Mouse (Mus musculus) liver, adult 2 months (tissue): Measurements from ENCODE around the gene Baiap2l2. TPM values are rescaled to one million over a fixed set of nuclear protein-coding genes. Genes with fewer than 3 reads are reported as not detected.

Experiments used
- DNase-seq: peaks from one replicate; pipeline ENCODE4 v3.0.0-alpha.2; 2011; ENCODE audit warnings: low read depth, low spot score; ENCODE audit errors: extremely low read depth
- H3K27ac ChIP-seq: fragments of 200-500 bp; replicated peaks from 2 replicates; pipeline ENCODE4 v1.5.1; 2012; ENCODE audit warnings: low read depth, mild to moderate bottlenecking, control low read depth, inconsistent platforms, low read length; ENCODE audit not compliant: insufficient read depth
- H3K27me3 ChIP-seq: fragments of 200-500 bp; 2 replicates; pipeline ENCODE4 v1.6.1; 2012; ENCODE audit warnings: mild to moderate bottlenecking, moderate library complexity, low read length, inconsistent platforms; ENCODE audit not compliant: control insufficient read depth, insufficient read depth
- H3K36me3 ChIP-seq: fragments of 200-500 bp; 2 replicates; pipeline ENCODE4 v1.6.1; 2012; ENCODE audit warnings: low read length, inconsistent platforms; ENCODE audit not compliant: control insufficient read depth, insufficient read depth
- H3K4me1 ChIP-seq: fragments of 200-500 bp; 2 replicates; pipeline ENCODE4 v1.6.1; 2011; ENCODE audit warnings: low read length; ENCODE audit not compliant: control insufficient read depth, insufficient read depth
- H3K4me3 ChIP-seq: fragments of 200-500 bp; 2 replicates; pipeline ENCODE4 v1.5.1; 2011; ENCODE audit warnings: low read depth, mild to moderate bottlenecking, control low read depth, low read length, moderate library complexity; ENCODE audit not compliant: insufficient read depth
- H3K79me2 ChIP-seq: fragments of 200-500 bp; 2 replicates; pipeline ENCODE4 v1.6.1; 2012; ENCODE audit warnings: inconsistent platforms, mild to moderate bottlenecking, low read length, moderate library complexity; ENCODE audit not compliant: control insufficient read depth, insufficient read depth
- H3K9ac ChIP-seq: fragments of 200-500 bp; 2 replicates; pipeline ENCODE4 v1.6.1; 2012; ENCODE audit warnings: low read depth, mild to moderate bottlenecking, control low read depth, inconsistent platforms, low read length
- CTCF ChIP-seq: fragments of 200-500 bp; IDR thresholded peaks from 2 replicates; pipeline ENCODE4 v1.5.1; 2011; ENCODE audit warnings: low read depth, low read length, control low read depth
- POLR2A ChIP-seq: fragments of 200-500 bp; IDR thresholded peaks from 2 replicates; pipeline ENCODE4 v1.6.1; 2011; ENCODE audit warnings: low read length, control low read depth; ENCODE audit not compliant: insufficient read depth; ENCODE audit errors: extremely low read depth
- WGBS: fragments of 180-500 bp; shearing (Covaris S2); methylation state at CpG from one replicate; pipeline ENCODE4 v1.1.7; 2018; 5-methylcytosine and 5-hydroxymethylcytosine counted together
- polyA plus RNA-seq: library from polyadenylated mRNA; depleted of rRNA; stranded (reverse); fragments of >200 nt; gene quantifications from 2 replicates; pipeline ENCODE4 v1.2.3, GENCODE M21; 2012
- total RNA-seq: library from RNA; depleted of rRNA; stranded (reverse); fragments of >200 nt; gene quantifications from 2 replicates; pipeline ENCODE4 v1.2.3, GENCODE M21; 2014

Gene Baiap2l2
- total and polyA plus RNA-seq, 2 experiments = 0.31 TPM; not detected in 1

DNA sequence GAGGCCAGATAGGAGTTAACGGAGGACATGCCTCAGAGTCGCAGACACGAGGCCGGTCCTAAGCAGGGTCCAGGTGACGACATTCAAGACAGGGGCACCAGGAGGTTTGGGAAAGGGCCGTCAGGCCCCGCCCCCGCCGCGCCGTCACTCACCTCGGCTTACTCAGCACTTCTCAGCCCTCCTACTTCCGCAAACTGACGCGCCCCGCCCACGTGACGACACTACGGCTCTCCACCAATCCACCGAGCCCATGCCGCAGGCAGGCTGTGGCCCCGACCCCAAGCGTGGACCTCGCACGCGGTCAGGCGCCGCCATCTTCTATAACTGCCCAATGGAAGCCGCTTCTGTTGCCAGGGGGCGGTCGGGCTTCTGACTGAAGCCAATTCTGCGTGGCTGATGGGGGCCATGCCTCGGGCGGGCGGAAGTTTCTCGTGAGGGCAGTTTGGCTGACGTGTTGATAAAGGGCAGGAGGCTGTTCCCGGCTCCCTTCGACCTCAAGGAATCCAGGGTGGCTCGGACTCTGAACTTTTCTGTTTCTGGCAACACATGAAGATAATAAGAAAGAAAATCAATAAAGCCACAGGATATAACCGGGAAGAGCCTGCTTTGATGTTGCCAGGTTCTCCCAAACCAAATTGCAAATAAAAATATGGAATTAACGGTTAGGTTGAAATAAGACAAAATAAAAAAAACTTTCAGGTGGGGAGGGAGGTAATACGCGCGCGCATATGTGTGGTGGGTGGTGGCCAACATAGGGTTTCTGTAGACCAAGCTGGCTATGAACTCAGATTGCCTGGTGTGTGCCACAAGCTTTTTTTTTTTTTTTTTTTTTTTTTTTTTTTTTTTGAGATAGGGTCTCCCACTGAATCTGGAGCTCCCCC is 43.0 kb upstream of the Baiap2l2 start, which contains the start of gene Pla2g6:
Gene Pla2g6 (minus strand): TSS at position 333 of the 881 bp plus-strand sequence.
- no peaks in the 10 kb centered on the region for H3K27me3 ChIP-seq
- no peaks in the 10 kb centered on the region for H3K36me3 ChIP-seq
- H3K4me3 ChIP-seq = peak within 1 kb of the TSS; percentile 57
- 0 out of 2 replicates have a peak, but pooled peaks cover 6% of the 10 kb centered on the region for H3K79me2 ChIP-seq
- peaks cover 33% of the 10 kb centered on the region for H3K4me1 ChIP-seq
- TF ChIP-seq CTCF (no peak), POLR2A (0 out of 2 replicates have a peak, but pooled peaks have one; percentile 69)
- peak within 1 kb of the TSS; percentile 79 for H3K9ac ChIP-seq
- peak within 1 kb of the TSS; percentile 94 for H3K27ac ChIP-seq
- under 1% methylated on average over 46 of the region's 46 CpGs for WGBS
- DNase-seq = peak; percentile 97

DNA sequence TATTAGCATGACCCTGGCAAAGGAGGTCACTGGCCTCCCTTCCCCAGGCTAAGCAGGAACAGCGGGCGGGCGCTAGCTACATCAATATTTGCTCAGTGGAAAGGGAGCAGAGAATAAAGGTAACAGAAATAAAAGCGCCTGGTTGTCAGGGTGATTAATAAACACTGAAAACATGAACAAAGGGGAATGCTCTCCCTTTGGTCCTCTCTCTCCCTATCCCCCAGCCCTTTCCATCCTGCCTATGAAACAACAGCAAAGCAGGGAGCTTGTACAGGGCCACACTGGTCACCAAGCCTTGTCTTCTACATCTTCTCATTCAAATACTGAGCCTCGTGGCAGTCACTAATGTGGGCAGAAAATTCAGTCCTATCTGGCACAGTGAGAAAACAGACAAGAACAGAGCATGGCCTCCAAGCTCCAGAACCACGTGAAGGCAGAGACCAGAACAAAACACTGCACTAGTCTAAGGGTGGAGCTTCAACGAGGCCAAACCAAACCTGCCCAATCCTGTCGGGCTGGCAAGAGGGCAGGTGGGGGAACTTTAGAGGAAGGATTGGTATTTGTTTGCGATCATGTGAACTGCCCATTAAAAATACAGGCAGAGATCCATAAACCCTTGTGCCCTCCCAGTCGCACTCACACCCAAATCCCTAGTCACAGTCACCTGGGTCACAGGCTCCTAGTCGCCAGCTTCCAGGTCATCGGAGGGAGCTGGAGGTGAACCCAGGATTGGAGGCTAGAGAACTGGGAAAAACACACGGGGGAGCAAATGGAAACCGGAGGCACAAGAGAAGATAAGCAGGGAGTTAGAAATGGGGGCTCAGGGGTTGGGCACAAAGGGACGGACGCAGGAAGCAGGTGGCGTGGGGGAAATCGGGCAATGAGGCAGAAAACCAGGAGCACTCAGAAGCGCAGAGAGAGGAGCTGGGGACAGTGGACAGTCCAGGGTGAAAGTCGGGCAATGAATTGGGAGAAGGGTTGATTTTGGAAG is 41.9 kb upstream of the Baiap2l2 start:
- H3K4me3 ChIP-seq = peak overlapping the region; percentile 57
- TF ChIP-seq CTCF (no peak), POLR2A (0 out of 2 replicates have a peak, but pooled peaks have one; percentile 39)
- H3K27ac ChIP-seq = peak overlapping the region; percentile 94
- WGBS = 5% methylated on average over 20 of the region's 20 CpGs
- no peaks in the 10 kb centered on the region for H3K27me3 ChIP-seq
- H3K4me1 ChIP-seq = peaks cover 38% of the 10 kb centered on the region
- peak overlapping the region; percentile 79 for H3K9ac ChIP-seq
- H3K79me2 ChIP-seq = 0 out of 2 replicates have a peak, but pooled peaks cover 6% of the 10 kb centered on the region
- H3K36me3 ChIP-seq = no peaks in the 10 kb centered on the region
- peak; percentile 97 for DNase-seq

DNA sequence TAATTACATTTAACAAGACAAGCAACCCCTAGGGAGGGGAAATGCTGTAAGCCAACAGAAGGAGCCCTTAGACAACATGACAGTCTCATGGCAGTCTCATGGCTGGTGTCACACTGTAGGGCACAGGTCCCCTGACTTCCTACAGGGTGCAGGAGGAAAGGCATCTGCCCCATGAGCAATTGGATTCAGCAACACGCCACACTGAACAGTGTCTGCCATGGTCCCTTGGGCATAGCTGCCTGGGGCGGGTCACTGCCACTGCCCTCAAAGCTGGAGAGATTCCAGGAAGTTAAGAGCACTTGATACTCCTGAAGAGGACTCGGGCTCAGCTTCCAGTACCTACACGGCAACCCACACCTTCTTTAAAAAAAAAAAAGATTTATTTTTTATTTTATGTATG is 40.9 kb upstream of the Baiap2l2 start:
- Histone ChIP-seq H3K4me1 (peaks cover 40% of the 10 kb centered on the region), H3K36me3 (no peaks in the 10 kb centered on the region), H3K79me2 (0 out of 2 replicates have a peak, but pooled peaks cover 6% of the 10 kb centered on the region), H3K27me3 (no peaks in the 10 kb centered on the region), H3K27ac (peak overlapping the region; percentile 32), H3K4me3 (no peak overlapping the region), H3K9ac (0 out of 2 replicates have a peak overlapping the region, but pooled peaks have one; percentile 5)
- TF ChIP-seq POLR2A = no peak
- 26% methylated on average over 4 of the region's 4 CpGs for WGBS
- peak; percentile 38 for DNase-seq

DNA sequence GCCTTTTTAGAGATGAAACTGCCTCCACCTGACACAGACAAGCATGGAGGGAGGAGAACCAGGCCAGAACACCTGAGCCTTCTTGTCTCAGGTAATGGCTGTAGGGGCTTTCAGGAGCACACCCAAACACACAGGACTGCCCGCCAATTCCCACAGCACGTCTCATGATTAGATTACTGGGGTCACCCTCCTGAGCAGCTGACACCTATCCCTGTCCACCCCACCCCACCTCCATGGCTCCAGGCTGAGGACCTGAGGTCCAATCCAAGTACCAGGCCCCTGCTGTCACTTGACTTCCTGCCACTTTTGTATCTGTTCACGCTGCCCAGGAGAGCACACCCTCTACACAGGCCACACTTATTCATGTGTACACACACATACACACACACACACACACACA is 40.4 kb upstream of the Baiap2l2 start:
- no peak overlapping the region for H3K27ac ChIP-seq
- H3K4me3 ChIP-seq = no peak overlapping the region
- no peaks in the 10 kb centered on the region for H3K36me3 ChIP-seq
- TF ChIP-seq CTCF = no peak
- TF ChIP-seq POLR2A = no peak
- H3K9ac ChIP-seq = no peak overlapping the region
- 52% methylated on average over 3 of the region's 3 CpGs for WGBS
- peaks cover 40% of the 10 kb centered on the region for H3K4me1 ChIP-seq
- H3K79me2 ChIP-seq = 0 out of 2 replicates have a peak, but pooled peaks cover 6% of the 10 kb centered on the region
- no peak for DNase-seq
- no peaks in the 10 kb centered on the region for H3K27me3 ChIP-seq

DNA sequence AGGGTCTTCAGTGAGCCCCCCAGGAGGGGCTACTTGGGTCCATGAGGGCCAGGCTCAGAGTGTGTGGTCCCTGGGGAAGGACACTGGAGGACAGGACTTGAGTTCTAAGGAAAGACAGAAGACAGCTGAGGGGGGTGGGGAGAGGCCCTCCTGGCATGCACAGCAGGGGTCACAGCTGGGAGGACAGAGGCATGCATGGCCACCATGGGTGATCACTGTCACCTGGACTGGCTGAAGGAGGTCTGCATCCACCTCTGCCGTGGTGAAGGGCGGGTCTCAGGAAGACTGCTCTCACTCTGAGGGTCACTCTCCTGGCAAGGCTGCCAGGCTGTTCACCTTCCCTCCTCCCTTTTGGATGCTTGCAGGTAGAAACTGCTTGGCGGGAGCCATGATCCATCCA is 39.0 kb upstream of the Baiap2l2 start:
- Histone ChIP-seq H3K27me3 (no peaks in the 10 kb centered on the region), H3K79me2 (0 out of 2 replicates have a peak, but pooled peaks cover 6% of the 10 kb centered on the region), H3K4me3 (no peak overlapping the region), H3K9ac (no peak overlapping the region), H3K4me1 (peaks cover 40% of the 10 kb centered on the region), H3K36me3 (no peaks in the 10 kb centered on the region), H3K27ac (peak overlapping the region; percentile 78; the same call in 1 of the 2 replicates)
- TF ChIP-seq CTCF = no peak
- no peak for TF ChIP-seq POLR2A
- no peak for DNase-seq
- 91% methylated on average over 3 of the region's 3 CpGs for WGBS
